Mouse (Mus musculus) embryonic fibroblast, embryonic 13.5 days (primary cell): ENCODE measurements at regions not wholly inside any gene's neighbourhood (a gene's known extent, or its start where the extent isn't known, plus 50 kb on each side); places are given as distances from the start of the nearest gene placed in this dataset.

ENCODE experiments used
- H3K27ac ChIP-seq: 2 replicates; pipeline ENCODE4 v1.5.1; 2012; ENCODE audit warnings: low read length, control low read depth, inconsistent platforms; ENCODE audit not compliant: insufficient read depth
- H3K4me1 ChIP-seq: 2 replicates; pipeline ENCODE4 v1.6.1; 2011; ENCODE audit warnings: low read length; ENCODE audit not compliant: control insufficient read depth, insufficient read depth
- H3K4me3 ChIP-seq: 2 replicates; pipeline ENCODE4 v1.5.1; 2011; ENCODE audit warnings: mild to moderate bottlenecking, control low read depth, low read length; ENCODE audit not compliant: insufficient read depth
- CTCF ChIP-seq: IDR thresholded peaks from 2 replicates; pipeline ENCODE4 v1.5.1; 2011; ENCODE audit warnings: mild to moderate bottlenecking, control low read depth, low read length, moderate library complexity, borderline replicate concordance; ENCODE audit not compliant: insufficient read depth
- POLR2A ChIP-seq: IDR thresholded peaks from 2 replicates; pipeline ENCODE4 v1.6.1; 2011; ENCODE audit warnings: low read depth, mild to moderate bottlenecking, control low read depth, low read length, moderate library complexity

DNA sequence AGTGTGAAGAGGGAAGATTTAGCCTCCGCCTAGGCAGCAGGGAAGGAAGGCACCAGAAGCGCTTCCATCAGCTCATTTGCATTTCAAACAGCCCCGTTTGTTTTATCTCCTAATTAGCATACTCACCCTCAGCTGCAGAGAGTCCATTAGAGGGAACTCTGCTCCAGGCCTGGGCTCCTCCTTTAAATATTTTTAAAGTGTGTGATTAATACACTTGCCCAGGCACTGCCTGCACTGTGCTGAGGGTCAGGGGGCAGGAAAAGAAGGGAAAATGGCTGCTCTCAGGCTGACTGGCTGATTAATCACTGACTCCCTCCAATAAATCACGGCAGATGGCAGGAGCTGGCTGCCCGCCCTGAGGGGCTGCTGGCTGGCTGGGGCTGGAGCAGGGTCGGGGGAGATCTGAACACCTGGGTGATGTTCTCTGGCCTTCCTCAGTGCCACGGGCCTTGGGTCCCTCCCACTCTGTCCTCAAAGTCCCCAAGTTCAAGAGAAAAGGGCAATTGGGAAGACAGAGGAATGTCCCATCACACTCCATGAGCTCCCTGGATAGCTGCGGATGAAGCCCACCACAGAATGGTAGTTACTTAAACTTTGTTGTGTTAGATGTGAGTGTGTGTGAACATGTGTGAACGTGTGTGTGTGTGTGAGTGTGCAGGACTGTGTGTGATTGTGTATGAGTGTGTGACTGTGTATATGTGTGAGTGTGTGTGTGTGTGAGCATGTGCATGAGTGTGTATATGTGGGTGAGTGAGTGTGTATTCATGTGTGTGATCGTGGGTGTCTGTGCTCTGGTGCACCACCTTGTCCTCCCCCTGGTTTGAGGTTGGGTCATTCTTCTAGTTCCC, 149.1 kb downstream of the Tfcp2l1 start:
- H3K27ac ChIP-seq, result no peak overlapping the region
- TF ChIP-seq POLR2A (no peak), CTCF (no peak)
- no peak overlapping the region for H3K4me3 ChIP-seq
- H3K4me1 ChIP-seq, result no peaks in the 10 kb centered on the region
